Mouse (Mus musculus) testis, adult 10 weeks (tissue): ENCODE data around the gene Necab3. TPM values are rescaled to one million over a fixed set of nuclear protein-coding genes. Genes with fewer than 3 reads are reported as not detected.

Experiments used
- polyA plus RNA-seq: library from polyadenylated mRNA; stranded (reverse); fragments of 350-450 nt; fragmentation: Illumina TruSeq; extraction: RNeasy Lipid Tissue Mini Kit (QIAGEN cat#74804); gene quantifications from one replicate; pipeline ENCODE4 v1.2.3, GENCODE M21; 2014; ENCODE audit warnings: low read depth, low replicate concordance

Gene Necab3
- 4.3 TPM for polyA plus RNA-seq

DNA sequence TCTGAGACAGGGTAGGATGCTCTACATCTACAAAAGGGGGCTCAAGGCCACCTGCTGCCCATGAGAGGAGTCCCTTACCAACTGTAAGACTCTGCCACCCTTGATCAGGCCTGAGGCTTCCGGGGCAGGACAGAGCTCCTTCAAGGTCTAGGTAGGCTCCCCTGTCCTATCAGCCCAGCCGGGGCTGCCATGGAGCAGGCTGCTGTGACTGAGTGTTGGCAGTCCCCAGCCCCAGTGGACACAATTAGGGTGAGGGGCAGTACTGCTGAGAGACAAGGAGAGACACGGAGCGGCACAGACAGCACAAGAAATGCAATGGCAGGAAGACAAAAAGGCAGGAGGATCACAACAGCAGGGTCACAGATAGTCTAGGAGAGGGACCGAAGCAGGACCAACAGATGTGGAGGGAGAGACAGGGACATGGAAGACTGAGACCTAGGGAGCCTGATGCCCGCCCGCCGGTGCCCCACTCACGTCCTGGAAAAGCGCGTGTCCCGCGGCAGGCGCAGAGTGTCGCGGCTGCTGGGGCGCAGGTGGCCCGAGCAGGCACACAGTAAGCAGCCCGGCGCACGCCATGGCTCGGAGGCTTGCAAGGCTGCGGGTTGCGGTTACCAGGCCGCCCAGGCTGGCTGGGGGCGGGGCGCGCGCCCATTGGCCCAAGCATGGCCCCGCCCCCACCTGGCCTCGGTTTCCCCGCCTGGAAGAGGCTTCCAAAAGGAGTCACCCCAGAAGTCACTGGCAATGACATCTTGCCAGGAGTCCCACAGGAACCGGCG is at the start of gene Necab3:
Gene Necab3, minus strand, starts transcription at position 627 of the 776 bp plus-strand sequence.

GRCm38 (mm10) chr2:154603638-154604153 is 45.0 kb upstream of the Necab3 start, which contains the start of gene Pxmp4:
Gene Pxmp4 (minus strand): TSS chr2:154603708.

DNA sequence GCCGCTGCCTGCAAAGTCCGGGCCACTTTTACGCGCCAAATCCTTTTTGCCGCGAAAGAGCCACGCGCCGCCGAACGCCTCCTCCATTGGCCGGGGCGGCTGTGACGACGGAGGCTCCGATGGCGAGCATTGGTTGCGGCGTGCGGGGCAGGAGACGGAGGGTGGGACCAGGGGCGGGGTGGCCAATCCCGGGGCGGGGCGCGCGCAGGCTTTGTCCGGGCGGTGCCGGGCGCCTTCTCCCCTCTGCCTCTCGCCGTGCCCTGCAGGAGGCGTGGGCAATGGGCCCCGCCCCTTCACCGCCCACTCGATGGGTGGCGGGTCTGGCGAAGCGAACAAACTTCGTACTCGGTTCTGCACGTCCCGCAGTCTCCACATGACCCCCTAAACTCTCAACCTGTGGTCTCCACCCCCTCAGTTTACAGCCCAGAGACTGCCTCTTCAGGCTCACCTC is 11.2 kb upstream of the Necab3 start, which contains the start of gene E2f1:
Gene E2f1, minus strand, starts transcription at position 57 of the 451 bp plus-strand sequence.

GRCm38 (mm10) chr2:154551476-154551875 is 7.2 kb downstream of the Necab3 start, which contains the start of gene Actl10:
Gene Actl10 (plus strand): TSS chr2:154551776.

GRCm38 (mm10) chr2:154546711-154547110 is 12.0 kb downstream of the Necab3 start, which contains the start of gene 1700003F12Rik:
Gene 1700003F12Rik (plus strand): TSS chr2:154547085.

Other genes with a start within 250 kb of the Necab3 start
- 4.5 TPM for gene Cdk5rap1, start 185.9 kb downstream of the Necab3 start, polyA plus RNA-seq
- 0.18 TPM for gene Snta1, start 150.8 kb downstream of the Necab3 start, polyA plus RNA-seq
- 14.8 TPM for gene Cbfa2t2, start 122.4 kb downstream of the Necab3 start, polyA plus RNA-seq
- 4.3 TPM for gene 1700003F12Rik, start 11.8 kb downstream of the Necab3 start, polyA plus RNA-seq
- gene Actl10, start 7.1 kb downstream of the Necab3 start, polyA plus RNA-seq, result 2.3 TPM
- 0.10 TPM for gene E2f1, start 11.0 kb upstream of the Necab3 start, polyA plus RNA-seq
- 1.0 TPM for gene Pxmp4, start 44.8 kb upstream of the Necab3 start, polyA plus RNA-seq
- gene Zfp341, start 54.4 kb upstream of the Necab3 start, polyA plus RNA-seq, result not detected
- gene 4930519P11Rik, start 54.5 kb upstream of the Necab3 start, polyA plus RNA-seq, result 0.76 TPM
- gene Chmp4b, start 92.8 kb upstream of the Necab3 start, polyA plus RNA-seq, result 60.7 TPM
- gene Gm14214, start 211.1 kb upstream of the Necab3 start, polyA plus RNA-seq, result not detected
- 42.9 TPM for gene Raly, start 232.2 kb upstream of the Necab3 start, polyA plus RNA-seq
- gene a, start 232.5 kb upstream of the Necab3 start, polyA plus RNA-seq, result not detected